Mouse (Mus musculus): ENCODE measurements around the gene Dip2b.

Gene Dip2b

DNA sequence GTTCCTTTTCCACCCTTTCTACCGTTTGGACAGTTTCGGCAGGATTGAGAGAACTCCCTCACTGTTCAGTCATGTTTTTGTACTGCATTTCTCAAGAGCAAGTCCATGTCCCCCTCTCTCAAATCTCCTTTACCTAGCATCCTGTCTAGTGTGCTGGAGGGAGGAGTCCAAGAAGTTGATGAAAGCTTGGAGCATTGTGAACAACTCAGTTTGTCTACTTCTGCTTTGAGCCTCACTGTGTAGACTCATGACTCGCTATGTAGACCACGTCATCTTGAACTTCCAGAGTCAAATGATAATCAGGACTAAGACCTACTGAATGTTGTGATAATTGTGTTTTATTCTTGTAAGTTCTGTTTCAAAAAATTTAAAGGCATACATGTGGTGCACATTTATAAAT is 46.4 kb downstream of the Dip2b start:
- no peak for DNase-seq (ENCODE audit: low spot score in 2 of 2)

DNA sequence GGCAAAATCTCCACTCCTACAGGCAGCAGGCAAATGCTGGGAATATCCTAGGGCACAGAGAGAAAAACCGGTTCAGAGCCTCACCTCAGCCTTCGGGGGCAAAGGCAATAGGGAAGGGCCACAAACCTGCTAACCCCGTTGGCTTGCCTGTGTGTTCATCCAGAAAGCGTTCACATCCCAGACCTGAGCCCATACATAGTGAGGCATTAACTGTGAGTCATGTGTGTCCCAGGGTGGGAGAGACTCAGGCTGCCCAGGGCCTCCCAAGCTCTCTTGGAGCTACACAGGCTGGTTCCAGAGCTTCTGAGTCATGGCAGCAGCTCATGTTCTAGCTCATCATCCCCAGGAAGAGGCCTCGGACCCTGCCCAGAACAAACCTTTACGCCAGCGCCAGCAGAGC is 49.6 kb downstream of the Dip2b start:
- peak; percentile 21 to 31 for DNase-seq (ENCODE audit: low spot score in 2 of 2)

DNA sequence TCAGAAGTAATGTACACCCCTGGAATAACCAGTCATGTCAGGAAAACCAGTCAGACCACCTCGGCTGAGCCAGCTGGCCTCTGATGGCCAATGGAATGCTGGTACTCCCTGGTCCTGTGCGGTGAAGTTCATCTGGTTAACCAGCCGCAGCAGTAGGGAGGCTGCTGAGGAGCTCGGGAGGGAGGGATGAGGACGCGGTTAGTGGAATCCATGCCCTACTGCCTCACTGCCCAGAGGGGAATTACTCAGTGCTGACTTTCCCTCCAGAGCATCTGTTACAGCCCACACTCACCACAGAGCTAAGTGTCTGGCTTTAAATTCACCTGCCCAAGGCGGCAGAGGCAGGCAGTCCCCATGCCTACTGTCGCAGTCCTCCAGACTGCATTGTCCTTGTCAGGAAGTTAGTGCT is 51.2 kb downstream of the Dip2b start:
- DNase-seq (ENCODE audit: low spot score in 2 of 2) = peak in 1 of 2 experiments; percentile 56

DNA sequence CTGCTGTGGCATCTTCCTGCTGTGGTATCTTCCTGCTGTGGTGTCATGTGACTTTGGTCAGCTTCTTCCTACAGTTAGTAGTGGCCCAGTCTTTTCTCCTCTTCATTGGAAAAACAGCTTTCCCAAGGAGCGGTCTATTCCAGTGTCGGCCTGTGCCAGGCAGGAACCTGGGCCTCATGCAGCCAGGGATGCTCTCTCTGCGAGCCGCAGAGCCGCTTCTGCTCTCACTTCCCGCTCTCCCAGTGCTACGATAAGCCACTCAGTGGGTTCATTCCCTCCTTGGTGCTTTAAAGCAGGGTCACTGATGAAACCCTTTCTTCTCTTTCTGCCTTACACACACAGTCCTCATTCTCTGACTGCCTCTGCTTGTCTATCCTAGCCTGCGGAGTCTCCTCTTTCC is 53.4 kb downstream of the Dip2b start:
- DNase-seq (ENCODE audit: low spot score in 2 of 2) = no peak

DNA sequence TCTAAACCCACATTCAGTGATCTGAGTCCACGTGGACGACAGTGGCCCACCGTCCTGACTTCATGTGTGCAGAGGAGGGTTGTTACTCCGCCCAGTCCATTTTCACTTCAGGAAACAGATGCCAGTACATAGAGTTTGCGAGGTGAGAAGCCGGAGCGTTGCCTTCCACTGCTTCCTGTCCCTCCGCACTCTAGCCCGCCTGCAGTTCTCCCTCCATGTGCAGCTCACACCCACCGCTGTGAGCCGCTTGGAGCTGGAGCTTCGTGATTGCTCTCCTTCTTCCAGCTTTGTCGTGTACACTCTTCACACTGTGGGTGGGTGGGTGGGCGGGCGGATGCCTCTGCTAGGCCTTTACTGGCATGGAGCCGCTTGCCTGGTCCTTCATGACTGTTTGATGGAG is 53.8 kb downstream of the Dip2b start:
- no peak for DNase-seq (ENCODE audit: low spot score in 2 of 2)

DNA sequence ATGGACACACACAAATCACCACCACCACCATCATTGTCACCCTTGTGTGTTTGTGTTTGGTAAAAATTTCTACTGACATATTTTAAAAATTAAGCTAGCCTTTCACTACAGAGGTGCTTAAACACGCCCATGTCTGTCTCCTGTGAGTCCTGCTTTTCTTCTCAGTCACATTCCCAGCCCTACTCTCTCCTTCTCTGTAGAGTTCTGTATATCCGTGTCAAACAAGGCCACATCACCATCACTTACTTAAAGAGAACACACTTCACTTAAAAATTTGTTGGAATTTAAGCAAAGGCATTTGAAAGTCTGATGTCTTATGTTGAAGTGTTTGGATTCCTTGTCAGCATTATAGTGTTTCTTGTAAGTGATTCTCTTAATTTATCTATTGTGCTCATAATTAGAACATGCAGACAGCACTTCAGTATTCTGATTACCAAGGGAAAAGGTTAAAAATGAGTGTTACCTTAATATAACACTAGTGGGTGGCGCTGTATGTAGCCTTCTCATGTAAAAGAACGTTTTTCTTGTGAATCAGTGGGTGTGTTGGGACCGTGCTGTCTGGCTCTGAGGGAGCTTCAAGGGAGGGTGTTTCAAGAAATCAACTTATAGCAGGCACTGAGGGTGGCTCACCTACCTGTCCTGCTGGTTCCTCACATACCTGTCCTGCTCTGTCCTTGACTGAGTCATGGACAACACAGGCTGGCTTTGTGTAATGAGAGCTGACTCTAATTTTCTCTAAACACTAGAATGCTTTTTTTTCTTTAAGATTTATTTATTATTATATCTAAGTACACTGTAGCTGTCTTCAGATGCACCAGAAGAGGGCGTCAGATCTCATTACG is 58.3 kb downstream of the Dip2b start:
- no peak for DNase-seq (ENCODE audit: low spot score in 2 of 2)

DNA sequence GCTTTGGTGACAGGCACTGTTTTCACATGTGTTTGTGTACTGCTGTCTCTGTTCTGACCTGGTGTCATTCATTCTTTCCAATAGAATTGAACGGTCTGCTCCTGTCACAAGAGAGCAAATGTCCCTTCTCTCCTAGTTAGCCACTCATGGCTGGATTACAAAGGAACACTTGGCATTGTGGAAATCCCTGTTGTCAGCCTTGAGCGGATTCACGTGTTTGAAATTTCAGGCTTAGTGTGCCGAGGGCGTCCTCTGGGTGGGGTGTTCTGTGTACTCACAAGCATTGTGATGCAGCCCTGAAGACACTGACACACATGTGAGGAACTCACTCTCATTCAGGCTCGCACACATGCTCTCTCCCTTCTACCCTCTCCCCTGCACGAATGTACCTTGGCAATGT is 61.9 kb downstream of the Dip2b start:
- DNase-seq (ENCODE audit: low spot score in 2 of 2) = no peak

DNA sequence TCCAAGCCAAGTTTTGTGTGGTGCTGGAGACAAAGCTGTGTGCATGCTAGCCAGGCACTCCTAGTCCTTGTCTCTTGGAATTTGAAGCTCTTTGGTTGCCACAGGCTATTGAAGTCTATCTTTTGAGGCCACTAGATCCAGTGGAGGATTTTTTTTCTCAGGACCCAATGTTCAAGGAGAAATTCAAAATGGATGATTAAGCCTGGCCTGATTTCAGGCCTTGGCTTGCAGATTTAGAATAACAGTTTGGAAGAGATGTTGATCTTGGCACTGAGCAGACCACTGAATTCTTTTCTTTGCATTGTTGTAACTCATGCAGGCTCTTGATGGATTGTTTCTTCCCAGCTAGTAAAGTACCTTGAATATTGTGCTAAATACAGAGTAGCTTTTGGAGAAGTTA is 62.7 kb downstream of the Dip2b start:
- DNase-seq (ENCODE audit: low spot score in 2 of 2) = no peak

DNA sequence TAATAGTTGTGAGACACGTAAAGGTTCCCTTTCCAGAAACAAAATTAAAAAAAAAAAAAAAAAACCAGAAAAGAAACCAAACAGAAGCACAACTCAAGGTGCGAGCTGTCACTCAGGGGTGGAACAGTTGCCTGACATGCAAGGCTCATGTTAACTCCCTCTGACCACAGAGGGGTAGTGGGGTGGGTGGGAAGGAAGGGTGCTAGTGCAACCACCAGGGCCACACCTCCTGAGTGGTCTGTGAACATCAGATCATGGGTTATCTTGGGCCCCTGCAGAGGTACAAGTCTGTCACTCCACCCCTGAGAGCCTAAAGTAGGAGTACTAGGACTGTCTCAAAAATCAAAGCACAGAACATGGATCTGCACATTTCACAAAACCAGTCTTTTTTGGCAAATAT is 65.7 kb downstream of the Dip2b start:
- no peak for DNase-seq (ENCODE audit: low spot score in 2 of 2)

DNA sequence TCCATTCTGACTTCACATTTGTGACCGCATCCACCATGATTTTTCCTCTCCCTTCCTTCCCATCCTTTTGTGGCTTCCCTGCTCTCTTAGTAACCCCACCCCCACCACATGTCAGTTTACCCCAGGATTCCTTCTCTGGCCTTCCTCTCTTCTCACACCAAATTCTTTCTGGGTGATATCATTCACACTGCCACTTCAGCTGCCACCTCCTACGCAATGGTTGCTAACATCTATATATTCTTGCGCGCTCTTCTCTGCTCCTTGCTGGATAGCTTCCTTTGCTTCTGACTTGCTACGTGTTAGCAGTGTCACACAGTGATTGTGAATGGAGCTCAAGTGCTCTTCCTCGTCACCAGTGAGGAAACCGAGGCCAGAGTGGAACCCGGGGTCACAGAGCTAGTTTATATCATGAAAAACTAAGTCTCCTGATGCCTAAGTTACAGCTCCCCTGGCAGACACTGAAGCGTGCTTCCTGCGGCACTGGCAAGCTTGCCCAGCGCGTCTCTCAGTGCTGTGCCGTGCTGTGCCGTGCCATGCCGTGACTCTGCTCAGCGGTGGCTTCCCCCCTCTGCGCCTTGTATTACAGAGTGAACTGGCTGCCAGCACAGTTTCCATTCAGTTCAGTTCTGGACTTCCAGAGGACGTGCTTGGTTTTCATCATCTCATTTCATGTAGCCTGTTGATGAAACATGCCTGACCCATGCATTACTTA is 69.8 kb downstream of the Dip2b start:
- no peak for DNase-seq (ENCODE audit: low spot score in 2 of 2)

DNA sequence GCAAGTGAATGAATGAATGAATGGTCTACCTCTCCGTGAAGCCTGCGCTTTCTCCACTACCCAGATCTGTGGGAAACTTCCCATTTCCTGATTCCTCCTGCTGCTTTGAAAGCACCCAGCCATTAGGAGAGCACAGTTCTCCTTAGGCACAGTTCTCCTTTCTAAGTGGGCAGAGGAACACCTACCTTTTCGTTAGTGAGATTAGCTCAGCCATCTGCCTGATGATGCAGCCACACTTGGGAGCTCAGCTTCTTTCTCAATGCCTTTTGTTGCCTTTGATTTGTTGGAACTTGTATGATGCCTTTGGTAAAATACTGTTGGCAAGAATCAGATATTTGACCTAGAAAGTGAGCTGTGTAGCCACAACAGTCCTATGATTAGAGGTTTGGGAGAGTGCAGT is 71.5 kb downstream of the Dip2b start:
- no peak for DNase-seq (ENCODE audit: low spot score in 2 of 2)

DNA sequence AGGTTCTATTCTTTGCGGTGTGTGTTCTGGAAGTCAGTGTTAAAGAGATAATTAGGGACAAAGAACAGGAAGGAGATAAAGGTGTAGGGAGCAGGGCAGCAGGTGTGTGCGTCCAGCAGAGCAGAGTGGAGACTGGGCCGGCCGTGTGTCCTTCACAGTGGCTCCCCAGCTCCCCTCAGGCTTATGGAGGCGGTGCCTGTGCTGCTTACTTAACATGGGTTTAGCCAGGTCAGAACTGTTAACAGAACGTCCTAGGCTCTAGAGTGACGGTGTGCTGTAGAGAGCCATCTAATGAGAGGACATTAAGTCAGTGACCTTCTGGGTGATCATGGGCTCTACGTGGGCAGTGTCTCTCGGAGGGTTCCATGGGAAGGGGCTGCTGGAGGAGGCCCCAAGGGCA is 73.4 kb downstream of the Dip2b start:
- no peak for DNase-seq (ENCODE audit: low spot score in 2 of 2)

DNA sequence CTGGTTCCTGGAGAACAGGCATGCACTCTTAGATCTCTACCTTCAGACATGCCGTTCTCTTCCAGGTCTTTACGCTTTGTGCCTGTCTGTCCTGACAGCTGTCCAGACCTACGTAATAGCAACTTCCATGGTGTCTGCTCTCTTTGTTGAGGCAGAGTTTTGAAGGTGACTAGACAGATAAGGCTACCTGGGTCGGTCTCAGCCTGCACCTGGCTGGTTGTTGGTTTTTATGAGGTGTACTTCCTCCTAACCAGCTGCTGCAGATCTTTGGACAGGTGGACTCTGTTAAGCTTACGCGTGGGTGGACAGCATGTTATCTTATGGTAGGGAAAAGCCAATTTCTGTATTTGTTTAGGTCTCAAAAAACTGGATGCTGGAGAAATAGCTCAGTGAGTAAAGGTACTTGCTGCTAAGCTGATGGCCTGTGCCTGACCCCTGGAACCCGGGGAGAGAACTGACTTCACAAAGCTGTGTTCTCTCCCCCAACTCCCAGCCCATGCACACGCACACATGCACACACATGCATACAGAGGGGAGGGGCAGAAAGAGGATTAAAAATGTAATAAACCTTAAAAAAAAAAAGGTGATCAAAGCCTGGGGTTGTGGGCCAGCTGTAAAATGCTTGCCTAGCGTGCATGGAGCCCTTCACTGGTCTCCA is 74.0 kb downstream of the Dip2b start:
- DNase-seq (ENCODE audit: low spot score in 2 of 2) = no peak

DNA sequence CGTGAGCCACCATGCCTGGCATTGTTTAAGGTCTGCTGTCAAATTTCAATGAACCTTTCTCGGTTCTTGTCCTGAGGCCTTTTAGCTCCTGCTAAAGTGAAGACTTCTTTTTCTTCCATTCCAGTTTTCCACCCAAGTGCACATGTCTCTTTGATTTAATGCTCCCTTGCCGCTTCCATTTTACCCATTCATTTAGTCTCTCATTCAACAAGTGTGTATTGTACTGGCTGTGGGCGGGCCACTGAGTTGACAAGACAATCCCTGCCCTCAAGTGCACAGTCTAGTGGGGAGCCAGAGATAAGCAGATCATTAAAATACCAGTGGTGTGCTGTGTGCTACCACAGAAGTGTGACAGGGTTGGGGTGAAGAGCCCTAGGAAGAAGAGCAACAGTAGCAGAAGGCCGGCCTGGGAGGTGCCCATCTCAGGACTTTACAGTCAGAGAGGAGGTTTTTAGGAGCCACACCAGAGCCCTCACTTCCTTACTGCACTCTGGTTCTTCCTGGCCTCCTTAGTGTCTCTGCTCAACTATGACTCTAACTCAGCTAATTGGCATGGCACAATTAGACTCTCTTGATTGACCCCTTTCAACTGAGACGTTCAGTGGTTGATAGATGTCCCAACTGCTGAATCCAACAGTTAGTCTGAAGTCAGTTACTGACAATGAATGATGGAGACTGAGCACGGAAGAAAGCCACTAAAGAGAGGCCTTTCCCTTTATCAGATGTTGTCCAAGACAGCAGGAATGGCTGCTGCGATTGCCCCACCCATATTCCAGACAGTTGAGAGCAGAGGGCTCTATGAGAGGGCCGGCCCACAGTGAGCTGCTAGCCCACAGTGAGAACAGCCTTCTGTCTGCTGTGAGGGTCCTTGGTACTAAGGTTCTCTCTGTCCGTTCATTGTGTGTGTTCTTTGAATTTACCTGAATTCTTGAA is 75.1 kb downstream of the Dip2b start:
- no peak for DNase-seq (ENCODE audit: low spot score in 2 of 2)

DNA sequence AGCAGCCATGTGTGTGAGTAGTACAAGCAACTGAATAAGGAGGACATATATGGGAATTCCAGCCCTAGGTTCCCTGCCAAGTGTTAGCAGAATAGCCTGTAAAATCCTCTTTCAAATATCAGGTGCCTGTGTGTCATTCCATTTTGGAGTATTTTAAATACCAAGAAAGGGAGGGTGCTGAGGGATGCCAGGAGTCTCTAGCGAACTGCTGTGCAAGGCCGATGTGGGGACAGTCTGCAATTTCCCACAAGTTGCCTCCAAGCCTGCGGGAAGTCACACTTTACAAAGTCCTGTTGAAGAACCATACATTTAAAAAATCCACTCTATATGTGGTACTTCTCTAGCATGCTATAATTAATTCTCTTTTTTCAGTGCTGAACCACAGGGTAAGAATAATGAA is 77.0 kb downstream of the Dip2b start:
- DNase-seq (ENCODE audit: low spot score in 2 of 2) = no peak

DNA sequence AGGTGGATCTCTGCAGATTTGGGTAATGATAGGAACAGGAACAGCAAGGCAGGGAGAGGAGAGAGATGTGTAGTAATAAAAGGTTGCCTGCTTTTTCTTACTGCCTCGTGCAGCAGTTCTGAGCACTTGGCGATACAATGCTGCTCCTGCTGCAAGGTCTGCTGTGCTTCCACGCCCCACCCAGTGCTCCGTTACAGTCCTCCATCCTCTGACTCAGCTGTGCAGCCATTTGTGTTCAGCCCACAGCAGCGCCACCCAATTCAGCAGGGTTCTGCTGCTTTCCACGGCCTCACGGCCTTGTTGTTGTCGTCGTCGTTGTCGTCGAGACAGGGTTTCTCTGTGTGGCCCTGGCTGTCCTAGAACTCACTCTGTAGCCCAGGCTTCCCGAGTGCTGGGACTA is 77.9 kb downstream of the Dip2b start:
- no peak for DNase-seq (ENCODE audit: low spot score in 2 of 2)

DNA sequence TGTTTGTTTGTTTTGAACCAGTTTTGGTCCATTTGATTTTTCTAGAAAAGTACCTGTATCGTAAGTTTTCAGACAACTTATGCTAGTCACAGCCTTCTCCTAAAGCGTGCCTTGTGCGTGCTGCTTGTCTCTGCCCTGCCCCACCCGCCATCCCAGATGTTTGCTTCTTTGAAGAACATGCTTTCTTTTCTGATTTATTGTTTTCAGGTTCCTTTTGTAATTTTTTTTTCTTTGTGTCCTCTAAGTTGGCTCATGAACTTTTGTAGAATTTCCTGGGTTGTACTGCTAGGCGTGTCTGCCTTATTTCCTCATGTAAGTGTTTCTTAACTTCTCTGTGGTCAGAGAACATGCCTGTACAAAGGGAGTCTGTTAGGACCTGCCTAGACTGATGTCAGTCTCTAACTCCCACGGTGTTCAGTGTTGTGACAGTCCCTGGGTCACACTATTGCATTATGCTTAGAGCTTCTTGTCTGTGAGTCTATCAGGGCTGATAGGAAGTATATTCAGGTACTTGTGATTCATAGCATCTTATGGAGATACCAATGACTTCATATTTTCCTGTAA is 80.8 kb downstream of the Dip2b start:
- peak; percentile 33 to 67 for DNase-seq (ENCODE audit: low spot score in 2 of 2)

DNA sequence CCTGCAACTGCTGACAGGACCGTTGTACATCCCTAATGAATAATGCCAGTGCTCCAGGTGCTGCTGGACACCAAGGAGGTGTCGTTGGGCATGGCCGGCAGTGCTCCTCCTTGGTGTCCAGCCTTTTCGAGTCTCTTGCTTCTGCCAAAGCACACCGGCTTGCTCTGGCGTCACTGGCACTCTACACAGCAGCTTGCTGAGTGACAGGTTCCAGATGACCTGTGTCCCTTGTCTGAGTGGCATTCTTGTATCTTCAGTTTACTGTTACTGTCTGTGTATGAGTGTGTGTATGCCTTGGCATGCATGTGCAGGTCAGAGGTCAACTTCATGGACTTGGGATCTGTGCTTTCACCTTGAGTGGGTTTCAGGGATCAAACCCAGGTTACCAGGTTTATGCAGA is 83.0 kb downstream of the Dip2b start:
- no peak for DNase-seq (ENCODE audit: low spot score in 2 of 2)

DNA sequence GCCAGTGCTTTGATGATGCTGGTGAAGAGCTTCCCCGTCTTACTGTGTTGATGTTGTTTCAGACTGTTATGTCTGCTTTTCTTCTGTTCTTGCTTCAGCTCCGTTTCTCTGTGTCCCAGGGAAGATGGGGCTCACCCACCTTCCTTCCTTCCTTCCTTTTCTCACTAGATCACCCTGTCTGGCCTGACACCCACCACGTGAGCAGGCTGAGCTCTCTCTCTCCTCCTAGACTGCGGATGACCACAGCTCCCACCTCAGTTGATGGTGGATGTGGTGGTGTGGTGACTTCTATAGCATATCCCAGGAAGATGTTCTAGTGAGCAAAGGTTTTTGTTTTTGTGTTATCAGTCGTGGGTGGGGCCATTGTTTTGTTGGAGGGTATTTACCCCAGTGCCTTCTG is 85.4 kb downstream of the Dip2b start:
- DNase-seq (ENCODE audit: low spot score in 2 of 2) = no peak

DNA sequence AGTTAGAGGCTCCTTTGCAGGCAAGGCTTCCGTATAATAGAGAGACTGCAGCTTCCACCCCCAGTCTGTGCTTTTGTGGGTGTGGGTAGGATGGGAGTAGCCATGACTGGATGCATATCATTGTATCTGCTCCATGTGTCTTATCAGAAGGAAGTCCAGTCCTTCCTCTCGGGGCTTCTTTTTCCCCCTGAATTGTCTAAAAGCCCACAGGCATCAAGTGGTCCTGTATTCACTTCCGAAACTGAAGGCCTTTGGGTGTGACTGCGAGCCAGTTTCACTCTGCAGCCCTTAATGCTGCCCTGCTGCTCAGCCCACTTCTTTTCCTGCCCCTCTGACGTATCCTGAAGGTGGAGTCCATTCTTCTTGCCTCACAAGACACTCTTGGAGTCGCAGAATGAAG is 86.8 kb downstream of the Dip2b start:
- no peak for DNase-seq (ENCODE audit: low spot score in 2 of 2)

DNA sequence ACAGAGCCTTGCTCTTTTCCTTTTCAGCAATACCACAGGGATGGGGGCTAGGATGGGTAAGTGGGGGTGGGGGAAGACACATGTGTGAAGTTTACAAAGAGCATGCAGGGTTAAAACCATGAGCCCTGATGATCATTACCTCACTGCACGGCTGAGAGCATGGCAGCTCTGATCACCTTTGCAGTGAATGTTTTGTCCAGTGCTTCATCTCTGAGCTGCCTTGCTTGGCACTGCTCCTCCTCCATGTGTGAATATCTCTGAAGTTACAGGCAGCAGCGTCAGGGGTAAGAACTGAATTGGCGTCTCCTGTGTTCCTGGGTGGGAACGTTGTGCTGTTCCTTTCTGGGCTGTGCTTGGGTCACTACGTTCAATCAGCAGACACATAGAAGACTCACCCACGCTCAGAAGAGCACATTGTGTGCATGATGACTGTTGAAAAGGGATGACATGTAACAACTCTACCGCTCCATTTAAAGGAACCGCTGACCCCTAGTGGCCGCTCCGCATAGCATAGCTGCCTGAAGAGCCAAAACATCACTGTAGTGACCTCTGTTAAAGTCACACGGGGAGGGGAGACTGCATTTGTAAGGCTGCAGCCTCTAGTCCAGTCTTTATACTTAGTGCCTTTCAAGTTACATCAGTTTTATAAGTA is 88.1 kb downstream of the Dip2b start:
- DNase-seq (ENCODE audit: low spot score in 2 of 2) = peak; percentile 68 to 72

Measured in urinary bladder, adult 18-20 months (tissue).